Mouse (Mus musculus): ENCODE data around the gene Wdfy1.

Wdfy1 gene

GRCm38 (mm10) chr1:79710216-79710615, 65.7 kb downstream of the Wdfy1 start:
- no peak for DNase-seq

- no peak for DNase-seq
Measured at GRCm38 (mm10) chr1:79707383-79707782, 68.6 kb downstream of the Wdfy1 start.

GRCm38 (mm10) chr1:79706707-79707106, 69.2 kb downstream of the Wdfy1 start:
- no peak for DNase-seq

GRCm38 (mm10) chr1:79704672-79705071, 71.3 kb downstream of the Wdfy1 start:
- DNase-seq = no peak

GRCm38 (mm10) chr1:79703520-79703919, 72.4 kb downstream of the Wdfy1 start:
- no peak for DNase-seq

- DNase-seq = no peak
Measured at GRCm38 (mm10) chr1:79698506-79698905, 77.4 kb downstream of the Wdfy1 start.

GRCm38 (mm10) chr1:79697382-79697781, 78.6 kb downstream of the Wdfy1 start:
- DNase-seq = peak; percentile 63 to 69

- DNase-seq = peak; percentile 18 to 24
Measured at GRCm38 (mm10) chr1:79696933-79697332, 79.0 kb downstream of the Wdfy1 start.

- no peak for DNase-seq
Measured at GRCm38 (mm10) chr1:79692482-79692881, 83.5 kb downstream of the Wdfy1 start.

- DNase-seq = no peak
Measured at GRCm38 (mm10) chr1:79687254-79687653, 88.7 kb downstream of the Wdfy1 start.

- DNase-seq = no peak
Measured at GRCm38 (mm10) chr1:79684027-79684426, 91.9 kb downstream of the Wdfy1 start.

- peak in 1 of 2 experiments; percentile 22 for DNase-seq
Measured at GRCm38 (mm10) chr1:79682936-79683335, 93.0 kb downstream of the Wdfy1 start.

- no peak for DNase-seq
Measured at GRCm38 (mm10) chr1:79680777-79681176, 95.2 kb downstream of the Wdfy1 start.

- no peak for DNase-seq
Measured at GRCm38 (mm10) chr1:79678117-79678684, 97.7 kb downstream of the Wdfy1 start.

- DNase-seq = no peak
Measured at GRCm38 (mm10) chr1:79675716-79676115, 100.2 kb downstream of the Wdfy1 start.

GRCm38 (mm10) chr1:79671543-79672337, 104.2 kb downstream of the Wdfy1 start, which contains the start of gene Ap1s3:
TSS of gene Ap1s3 (minus strand) at chr1:79671972.
- DNase-seq = peak; percentile 84 to 86

GRCm38 (mm10) chr1:79671196-79671542, 104.8 kb downstream of the Wdfy1 start:
- no peak for DNase-seq

- DNase-seq = no peak
Measured at GRCm38 (mm10) chr1:79669419-79669974, 106.4 kb downstream of the Wdfy1 start.

GRCm38 (mm10) chr1:79664911-79665310, 111.0 kb downstream of the Wdfy1 start:
- DNase-seq = peak; percentile 75 to 76

- no peak for DNase-seq
Measured at GRCm38 (mm10) chr1:79659598-79659997, 116.3 kb downstream of the Wdfy1 start.

GRCm38 (mm10) chr1:79657411-79657810, 118.5 kb downstream of the Wdfy1 start:
- no peak for DNase-seq

GRCm38 (mm10) chr1:79655819-79656555, 120.0 kb downstream of the Wdfy1 start:
- no peak for DNase-seq

GRCm38 (mm10) chr1:79654948-79655347, 121.0 kb downstream of the Wdfy1 start:
- DNase-seq = no peak

Data from cerebellum, postnatal 10 days (tissue).